Mouse (Mus musculus) spleen, embryonic (tissue): ENCODE data around the gene Zar1.
"Not testable (repeated sequence)": the region's sequence is repeated elsewhere in the genome, so short reads cannot be mapped to it uniquely, and the experiment has no call there.

ENCODE experiments used
- CTCF ChIA-PET: fragments of 350-600 bp; sonication (Branson Sonifier 250); formaldehyde crosslinking; loops from one replicate; lab custom pipeline; 2022; lab: Charles Lee

The Zar1 gene

GRCm38 (mm10) chr5:72580970-72581332 is at the start of gene Zar1:
Gene Zar1 (minus strand): TSS chr5:72581254.
- CTCF ChIA-PET, result not testable (repeated sequence)

DNA sequence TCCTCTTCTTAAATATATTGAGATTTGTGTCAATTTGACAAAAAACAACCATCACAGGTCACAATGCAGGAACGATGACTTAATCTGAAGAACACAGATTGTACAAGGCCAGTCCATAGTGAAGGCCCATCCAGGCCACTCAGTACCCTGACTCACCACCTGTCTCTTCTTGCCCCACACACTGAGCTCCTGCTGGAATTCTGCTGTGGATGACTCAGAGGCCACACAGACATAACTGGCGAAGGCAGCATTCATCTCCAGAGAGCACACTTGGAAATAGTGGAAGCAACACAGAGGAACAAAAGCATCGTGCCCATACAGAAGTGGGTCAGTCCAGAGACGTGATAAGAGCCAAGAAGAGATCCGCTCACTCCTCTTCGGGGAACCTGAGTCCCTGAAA is 49.0 kb upstream of the Zar1 start:
- CTCF ChIA-PET, result no interaction called here

DNA sequence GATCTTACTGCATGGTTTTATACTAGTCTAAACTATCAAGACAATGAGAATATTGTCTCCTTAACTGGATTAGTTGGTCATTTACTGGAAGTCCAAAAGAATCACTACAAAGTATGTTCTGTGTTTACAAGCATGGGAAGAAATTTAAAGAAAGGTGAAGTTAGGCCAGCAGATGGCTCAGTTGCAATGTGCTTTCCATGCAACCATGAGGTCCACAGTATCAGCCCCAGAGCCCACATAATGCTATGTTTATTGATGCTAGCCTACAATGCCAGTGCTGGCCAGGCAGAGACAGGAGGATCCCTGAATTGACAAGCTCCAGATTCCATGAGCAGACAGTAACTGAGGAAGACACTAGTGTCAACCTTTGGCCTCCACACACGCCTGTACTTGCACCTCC is 40.0 kb upstream of the Zar1 start:
- CTCF ChIA-PET, result no interaction called here

DNA sequence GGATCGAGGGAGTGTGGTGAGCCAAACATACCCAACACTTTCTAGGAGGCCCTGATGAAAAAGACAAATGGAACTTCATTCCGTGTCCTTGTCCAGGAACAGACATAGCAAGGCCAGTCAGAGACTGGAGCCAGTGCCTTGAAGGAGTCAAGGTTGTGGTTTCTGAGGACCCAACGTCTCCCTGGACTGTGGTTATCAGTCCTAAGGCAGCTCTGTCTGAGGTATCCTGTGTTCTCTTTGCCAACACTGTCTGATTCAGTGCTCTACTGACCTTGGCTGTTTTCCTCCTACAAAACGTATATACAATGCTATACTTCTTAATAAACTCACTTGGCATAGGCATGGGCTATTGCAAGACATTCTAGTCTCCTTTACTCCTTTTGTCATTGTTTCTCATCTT is 36.4 kb upstream of the Zar1 start:
- CTCF ChIA-PET, result no interaction called here

- CTCF ChIA-PET, result no interaction called here
Measured at GRCm38 (mm10) chr5:72603138-72603537, 22.1 kb upstream of the Zar1 start.

DNA sequence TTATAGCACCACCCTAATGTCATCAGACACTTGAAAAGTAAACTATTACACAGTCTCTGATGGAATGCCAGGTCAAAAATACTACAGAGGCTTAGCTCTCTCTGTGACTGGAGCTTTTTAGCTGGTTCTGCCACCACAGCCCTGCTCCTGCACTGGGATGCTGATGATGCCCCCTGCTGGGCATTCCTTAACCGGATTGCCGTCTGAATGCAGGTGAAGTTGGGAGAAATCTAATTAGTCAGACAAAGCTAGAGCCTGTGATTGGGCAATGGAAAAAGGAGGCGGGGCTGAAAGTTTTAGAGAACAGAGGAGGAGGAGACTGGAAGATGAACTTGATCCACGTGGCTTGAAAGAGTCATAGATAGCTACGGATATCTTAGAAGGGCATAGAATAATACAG is 20.0 kb upstream of the Zar1 start:
- CTCF ChIA-PET, result no interaction called here

- CTCF ChIA-PET, result no interaction called here
Measured at GRCm38 (mm10) chr5:72587192-72587681, 6.2 kb upstream of the Zar1 start, which contains the start of gene Gm5868. Gene Gm5868 (minus strand): TSS chr5:72587551.

DNA sequence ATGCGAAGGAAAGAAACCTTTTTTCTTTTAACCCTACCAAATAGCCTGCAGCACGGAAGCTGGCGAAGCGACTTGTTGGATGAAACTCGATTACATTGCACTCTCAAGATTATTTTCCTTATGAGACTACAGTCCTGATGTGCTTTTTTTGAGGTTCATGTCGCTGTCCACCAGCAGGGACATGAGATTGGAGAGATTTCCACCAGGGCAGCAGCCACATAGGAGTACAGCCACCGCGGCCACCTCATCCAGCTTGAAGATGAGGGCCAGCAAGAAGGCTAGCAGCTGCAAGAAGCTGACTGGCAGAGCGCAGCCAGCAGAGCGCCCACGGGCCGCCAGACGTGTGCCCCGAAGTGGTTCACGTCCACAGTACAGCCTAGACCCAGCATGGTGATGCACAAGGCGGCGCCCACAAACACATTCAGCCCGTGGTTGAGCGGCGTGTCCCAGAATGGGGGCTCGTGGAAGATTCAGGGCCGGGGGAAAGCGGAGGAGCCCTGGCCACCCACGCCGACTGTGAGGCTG is 5.7 kb upstream of the Zar1 start:
- CTCF ChIA-PET, result not testable (repeated sequence)

- CTCF ChIA-PET, result not testable (repeated sequence)
Measured at GRCm38 (mm10) chr5:72586122-72586521, 5.1 kb upstream of the Zar1 start.

- CTCF ChIA-PET, result not testable (repeated sequence)
Measured at GRCm38 (mm10) chr5:72580088-72580969, 725 bp downstream of the Zar1 start.

DNA sequence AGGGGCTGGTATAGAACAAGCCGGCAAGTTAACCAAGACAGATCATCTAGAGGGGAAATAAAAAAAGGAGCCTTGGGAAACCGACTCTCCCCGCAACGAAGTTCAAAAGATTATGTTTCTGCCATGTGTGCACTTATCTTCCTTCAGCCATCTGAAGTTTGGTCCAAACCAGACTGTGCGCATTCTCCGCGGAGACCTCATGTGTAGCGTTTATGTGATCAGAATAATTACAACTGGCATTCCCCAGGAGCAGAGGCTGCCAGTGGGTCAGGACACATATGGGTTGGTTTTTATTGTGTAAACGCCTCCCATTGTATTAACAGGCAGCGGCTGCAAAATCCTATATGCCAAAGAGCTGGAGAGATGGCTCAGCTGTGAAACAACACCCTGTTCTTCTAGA is 1.5 kb downstream of the Zar1 start:
- CTCF ChIA-PET, result interaction anchor here (0.7 kb wide), 1 partner anchor 238 kb away, joined by 8 read pairs; no protein-coding TSS in a partner anchor

GRCm38 (mm10) chr5:72565621-72566020 is 15.4 kb downstream of the Zar1 start:
- CTCF ChIA-PET, result no interaction called here

DNA sequence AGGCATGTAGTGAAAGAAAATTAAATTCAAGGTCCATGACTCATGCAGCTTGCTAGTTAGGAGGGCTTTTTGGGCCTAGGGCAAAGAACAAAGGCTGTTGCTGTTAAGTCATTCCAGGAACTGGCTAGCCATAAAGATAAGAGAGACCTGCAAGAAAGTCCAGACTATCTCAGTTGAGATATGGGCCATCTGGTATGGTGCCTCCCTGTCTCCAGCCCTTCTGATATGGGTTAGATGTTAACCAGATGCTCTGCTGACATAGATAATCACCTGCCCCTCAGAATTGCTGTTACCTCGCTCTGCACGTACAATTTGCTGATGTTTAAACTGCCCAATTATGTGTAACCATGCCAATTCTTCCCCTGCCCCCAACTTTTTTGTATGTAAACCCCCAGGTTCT is 17.9 kb downstream of the Zar1 start:
- CTCF ChIA-PET, result not testable (repeated sequence)

- CTCF ChIA-PET, result interaction anchor here (0.6 kb wide), 1 partner anchor 181 kb away, joined by 5 read pairs; no protein-coding TSS in a partner anchor
Measured at GRCm38 (mm10) chr5:72560976-72561628, 20.0 kb downstream of the Zar1 start.

DNA sequence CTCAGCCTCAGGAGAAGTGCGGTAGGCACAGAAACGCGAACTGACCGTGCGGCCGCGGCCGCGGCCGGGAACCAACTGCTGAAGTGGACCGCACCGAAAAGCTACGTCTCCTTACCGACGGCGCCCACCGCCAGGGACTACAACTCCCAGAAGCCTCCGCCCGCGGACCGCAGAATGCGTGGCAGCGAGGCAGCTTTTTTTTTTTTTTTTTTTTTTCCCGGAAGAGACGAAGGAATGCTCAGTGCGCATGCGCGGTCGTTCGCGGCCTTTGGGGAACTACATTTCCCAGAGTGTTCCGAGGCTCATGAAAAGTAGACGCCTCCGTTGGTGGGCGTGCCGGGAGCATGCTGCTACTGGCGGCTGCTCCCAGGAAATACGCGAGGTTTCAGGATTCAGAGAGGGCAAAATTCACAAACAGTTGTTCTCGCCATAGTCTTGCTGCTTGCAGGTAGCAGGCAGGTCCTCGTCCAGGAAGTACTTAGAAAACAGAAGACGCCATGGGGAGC is 21.5 kb downstream of the Zar1 start, which contains the start of gene Nfxl1:
Gene Nfxl1, minus strand, starts transcription at position 141 of the 506 bp plus-strand sequence.
- CTCF ChIA-PET, result interaction anchor here (0.7 kb wide), 1 partner anchor 169 kb away, joined by 3 read pairs; no protein-coding TSS in a partner anchor

- CTCF ChIA-PET, result no interaction called here
Measured at GRCm38 (mm10) chr5:72558716-72559526, 22.1 kb downstream of the Zar1 start.

GRCm38 (mm10) chr5:72556245-72556644 is 24.8 kb downstream of the Zar1 start:
- CTCF ChIA-PET, result interaction anchor here (0.7 kb wide), 1 partner anchor 251 kb away, joined by 6 read pairs; no protein-coding TSS in a partner anchor

GRCm38 (mm10) chr5:72551209-72551608 is 29.8 kb downstream of the Zar1 start:
- CTCF ChIA-PET, result no interaction called here

DNA sequence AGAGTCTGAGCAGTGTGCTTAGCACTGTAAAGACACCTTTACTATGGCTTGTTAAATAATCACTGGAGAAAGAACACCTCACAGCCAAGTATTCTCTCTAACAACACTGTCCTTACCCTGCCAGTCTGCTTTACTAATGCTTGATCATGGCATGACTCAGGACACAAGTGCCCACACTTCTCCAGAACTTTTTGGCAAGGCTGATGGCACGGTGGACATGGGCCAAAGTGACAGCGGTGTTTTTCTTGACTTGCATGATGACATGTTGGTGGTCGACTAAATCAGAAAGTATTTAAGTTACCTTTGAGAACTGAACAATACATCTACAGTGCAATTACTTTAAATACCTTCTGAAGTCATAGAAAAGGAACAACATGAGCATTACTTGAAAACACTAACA is 52.2 kb downstream of the Zar1 start:
- CTCF ChIA-PET, result interaction anchor here (0.7 kb wide), 1 partner anchor 60 kb away, joined by 3 read pairs; no protein-coding TSS in a partner anchor
